Mouse (Mus musculus) liver, postnatal 0 days (tissue): ENCODE data around the gene Plcg1. TPM values are rescaled to one million over a fixed set of nuclear protein-coding genes. Genes with fewer than 3 reads are reported as not detected.

ENCODE experiments used
- ATAC-seq: fragments of 200-750 bp; cut with Nextera tagmentation; 2 replicates; pipeline ENCODE4 v1.8.0; 2017; ENCODE audit warnings: mild to moderate bottlenecking, moderate library complexity
- DNase-seq: peaks from one replicate; pipeline ENCODE4 v3.0.0-alpha.2; 2016
- H3K27ac ChIP-seq: fragments of 300-500 bp; sonication (generic); 2 replicates; pipeline ENCODE4 v1.5.1; 2014; ENCODE audit warnings: antibody characterized with exemption, moderate library complexity, mild to moderate bottlenecking, low read depth
- H3K27me3 ChIP-seq: fragments of 300-500 bp; sonication (generic); 2 replicates; pipeline ENCODE4 v1.6.1; 2014; ENCODE audit warnings: low read length, control low read depth, mixed read lengths; ENCODE audit not compliant: insufficient read depth
- H3K36me3 ChIP-seq: fragments of 300-500 bp; sonication (generic); replicated peaks from 2 replicates; pipeline ENCODE4 v1.6.1; 2014; ENCODE audit warnings: mild to moderate bottlenecking, control low read depth, low read length, moderate library complexity, mixed read lengths; ENCODE audit not compliant: insufficient read depth
- H3K4me1 ChIP-seq: fragments of 300-500 bp; sonication (generic); 2 replicates; pipeline ENCODE4 v1.6.1; 2014; ENCODE audit warnings: antibody characterized with exemption, mild to moderate bottlenecking, control low read depth; ENCODE audit not compliant: insufficient read depth
- H3K4me2 ChIP-seq: fragments of 300-500 bp; sonication (generic); 2 replicates; pipeline ENCODE4 v1.6.1; 2014; ENCODE audit warnings: low read depth, mild to moderate bottlenecking, low read length, moderate library complexity, mixed read lengths
- H3K4me3 ChIP-seq: fragments of 300-500 bp; sonication (generic); 2 replicates; pipeline ENCODE4 v1.5.1; 2014; ENCODE audit warnings: low read depth, low read length
- H3K9ac ChIP-seq: fragments of 300-500 bp; sonication (generic); replicated peaks from 2 replicates; pipeline ENCODE4 v1.6.1; 2014; ENCODE audit warnings: mild to moderate bottlenecking, moderate library complexity
- H3K9me3 ChIP-seq: fragments of 300-500 bp; sonication (generic); 2 replicates; pipeline ENCODE4 v1.6.1; 2016; ENCODE audit warnings: mild to moderate bottlenecking, control low read depth, low read length, mixed read lengths
- CTCF ChIP-seq: sonication (generic); IDR thresholded peaks from 2 replicates; pipeline ENCODE4 v1.5.1; 2016; ENCODE audit warnings: antibody characterized with exemption, low read depth
- EP300 ChIP-seq: IDR thresholded peaks from 2 replicates; pipeline ENCODE4 v1.6.1; 2016; ENCODE audit warnings: antibody characterized with exemption, low read depth, mild to moderate bottlenecking
- WGBS: fragments of 180-500 bp; shearing (Covaris S2); extraction: QIAGEN DNeasy Blood & Tissue Kit; methylation state at CpG from one replicate; pipeline ENCODE4 v1.1.7; 2014; ENCODE audit not compliant: insufficient replicate concordance; 5-methylcytosine and 5-hydroxymethylcytosine counted together
- polyA plus RNA-seq: library from polyadenylated mRNA; unstranded; fragments of >200 nt; fragmentation: Nextera tagmentation; extraction: Ambion mirVana; gene quantifications from 2 replicates; pipeline ENCODE4 v1.2.1, GENCODE M21; 2015

Gene Plcg1
- polyA plus RNA-seq, 1 experiment from 2014 or later = 6.6 TPM

DNA sequence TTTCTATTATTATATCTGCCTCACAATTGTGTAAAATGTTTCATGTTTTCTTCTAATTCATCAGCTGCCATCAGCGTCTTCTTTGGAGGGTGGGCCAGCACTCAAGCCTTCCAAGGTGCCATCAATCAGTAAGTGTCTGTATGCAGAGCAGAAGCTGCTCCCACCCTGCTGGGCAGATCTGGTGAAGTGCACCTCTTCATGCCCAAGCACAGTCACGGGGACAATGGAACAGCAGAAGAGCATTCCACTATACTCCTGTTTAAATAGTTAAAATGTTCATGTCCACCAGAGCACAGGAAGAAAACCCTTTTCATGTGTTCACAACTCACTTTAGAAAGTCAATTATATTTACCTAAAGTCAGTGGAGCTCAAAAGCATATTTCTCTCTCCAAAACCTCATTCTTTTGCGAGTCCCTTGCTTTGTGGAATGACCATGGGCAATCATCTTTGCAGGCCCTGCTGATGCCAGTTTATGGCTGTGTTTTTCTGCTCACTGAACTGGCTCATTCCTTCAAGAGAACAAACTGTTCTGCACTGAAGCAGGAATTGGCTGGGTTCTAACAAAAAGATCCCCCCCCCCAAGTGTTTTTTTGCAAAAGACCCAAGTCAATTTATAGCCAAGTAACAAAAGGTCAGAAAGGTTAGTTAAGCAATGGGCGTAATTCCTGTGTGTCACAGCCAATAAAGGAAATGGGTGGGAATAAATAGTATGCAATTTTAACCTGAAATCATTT is 73.9 kb downstream of the Plcg1 start:
- 69% methylated on average over 4 of the region's 4 CpGs for WGBS
- H3K9me3 ChIP-seq = no peaks in the 10 kb centered on the region
- H3K4me2 ChIP-seq = no peak overlapping the region
- H3K9ac ChIP-seq = no peak overlapping the region; the same call in 1 of the 2 replicates
- no peaks in the 10 kb centered on the region for H3K36me3 ChIP-seq
- H3K4me3 ChIP-seq = no peak overlapping the region
- H3K27me3 ChIP-seq = no peaks in the 10 kb centered on the region
- ATAC-seq = peak; percentile 86
- TF ChIP-seq EP300 = peak; percentile 95
- TF ChIP-seq CTCF = no peak
- DNase-seq = peak; percentile 28
- peaks cover 18% of the 10 kb centered on the region for H3K4me1 ChIP-seq
- peak overlapping the region; percentile 97 for H3K27ac ChIP-seq

DNA sequence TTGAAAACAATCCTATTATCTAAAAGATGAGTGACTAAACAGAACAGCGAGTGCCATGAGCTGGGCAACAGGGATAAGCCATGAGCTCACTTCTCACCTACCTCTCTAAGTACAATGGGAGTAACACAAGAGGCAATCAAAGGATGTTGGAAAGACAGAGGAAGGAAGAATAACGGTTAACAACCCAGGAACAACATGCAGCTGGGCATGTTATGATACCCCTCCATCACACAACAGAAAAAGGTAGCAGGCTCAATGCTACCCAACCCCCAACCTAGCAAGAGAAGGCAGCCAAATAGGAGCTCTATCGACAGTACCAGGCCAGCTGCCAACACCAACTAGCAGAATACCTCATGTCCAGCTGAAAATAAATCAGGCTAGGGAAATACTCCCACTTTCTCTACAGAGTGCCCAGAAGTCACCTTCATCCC is 75.0 kb downstream of the Plcg1 start:
- DNase-seq = peak; percentile 50

DNA sequence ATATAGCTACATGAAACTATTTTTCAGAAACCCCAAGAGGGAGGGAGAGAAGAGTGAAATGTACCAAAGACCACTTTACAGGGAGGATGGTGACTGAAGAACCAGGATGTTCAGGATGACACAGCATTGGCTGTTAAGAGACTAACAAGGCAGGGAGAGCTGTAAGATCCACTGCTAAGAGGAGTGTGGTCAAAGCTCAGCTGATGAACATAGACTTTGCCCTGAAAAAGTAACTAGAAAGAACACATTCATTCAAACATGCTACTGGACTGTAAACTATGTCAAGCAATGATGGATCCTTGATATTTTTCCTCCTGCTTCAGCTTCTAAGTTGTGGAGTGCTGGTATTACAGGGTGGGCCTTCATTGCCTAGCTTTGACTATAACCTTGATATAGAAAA is 79.3 kb downstream of the Plcg1 start:
- Histone ChIP-seq H3K27me3 (no peaks in the 10 kb centered on the region), H3K4me3 (no peak overlapping the region), H3K27ac (no peak overlapping the region), H3K4me2 (no peak overlapping the region), H3K9ac (no peak overlapping the region), H3K36me3 (no peaks in the 10 kb centered on the region), H3K4me1 (peaks cover 6% of the 10 kb centered on the region), H3K9me3 (no peaks in the 10 kb centered on the region)
- ATAC-seq (no peak), DNase-seq (no peak)
- no peak for TF ChIP-seq EP300
- TF ChIP-seq CTCF = no peak

More for the DNA sequence above, 75.0 kb downstream of the Plcg1 start:
- Histone ChIP-seq H3K9ac (no peak overlapping the region), H3K9me3 (no peaks in the 10 kb centered on the region), H3K4me3 (no peak overlapping the region), H3K36me3 (no peaks in the 10 kb centered on the region), H3K4me1 (peaks cover 18% of the 10 kb centered on the region), H3K4me2 (no peak overlapping the region), H3K27me3 (no peaks in the 10 kb centered on the region), H3K27ac (peak overlapping the region; percentile 73)
- 0 out of 2 replicates have a peak, but pooled peaks have one; percentile 19 for TF ChIP-seq EP300
- no peak for TF ChIP-seq CTCF
- 49% methylated on average over 3 of the region's 3 CpGs for WGBS
- peak; percentile 63 for ATAC-seq

DNA sequence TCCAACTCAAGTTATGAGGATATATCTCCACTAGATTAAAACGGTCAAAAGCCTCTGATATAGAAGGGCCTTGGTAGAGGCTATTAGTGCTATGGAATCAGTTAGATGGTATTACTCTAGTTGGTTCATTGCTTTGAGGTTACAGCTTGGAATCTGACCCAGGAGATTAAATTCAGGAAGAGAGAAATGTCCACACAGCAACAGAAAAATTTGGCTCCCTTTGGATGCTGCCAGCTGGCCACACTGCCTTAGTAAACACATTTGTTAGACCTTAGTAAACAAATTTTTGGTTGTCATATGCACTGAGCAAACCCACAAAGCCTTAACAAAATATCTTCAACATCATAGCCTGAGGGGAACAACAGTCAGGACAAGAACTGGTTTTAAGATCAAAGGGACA is 79.7 kb downstream of the Plcg1 start:
- no peak for TF ChIP-seq CTCF
- no peak for TF ChIP-seq EP300
- no peak overlapping the region for H3K9ac ChIP-seq
- no peaks in the 10 kb centered on the region for H3K27me3 ChIP-seq
- no peaks in the 10 kb centered on the region for H3K36me3 ChIP-seq
- H3K9me3 ChIP-seq = no peaks in the 10 kb centered on the region
- WGBS = 74% methylated on average over 1 of the region's 1 CpGs
- no peak overlapping the region for H3K4me2 ChIP-seq
- DNase-seq = no peak
- no peak for ATAC-seq
- H3K4me1 ChIP-seq = peaks cover 6% of the 10 kb centered on the region
- H3K27ac ChIP-seq = no peak overlapping the region
- no peak overlapping the region for H3K4me3 ChIP-seq

Other genes starting within 250 kb of the Plcg1 start
- gene Top1, start 85.4 kb upstream of the Plcg1 start, polyA plus RNA-seq = 30.1 and 30.5 TPM in 2 replicates
- 4.1 and 6.0 TPM in 2 replicates for gene Zhx3, start 141.7 kb downstream of the Plcg1 start, polyA plus RNA-seq
- 0.91 and 1.2 TPM in 2 replicates for gene Lpin3, start 149.4 kb downstream of the Plcg1 start, polyA plus RNA-seq
- 0.07 TPM in 1 of 2 replicates, not detected in the other for gene Emilin3, start 181.0 kb downstream of the Plcg1 start, polyA plus RNA-seq